Mouse (Mus musculus) left cerebral cortex, postnatal 36 days (tissue): Measurements from ENCODE around the gene Gpi1. TPM values are rescaled to one million over a fixed set of nuclear protein-coding genes. Genes with fewer than 3 reads are reported as not detected.

ENCODE experiments used
- total RNA-seq, 2 experiments: library from RNA; stranded (reverse); gene quantifications; 2 replicates each; pipeline ENCODE4 v1.2.3; 2021

Gpi1 gene
- total RNA-seq, 2 experiments from 2014 or later, result 657 to 689 TPM

Other genes starting within 250 kb of the Gpi1 start
- not detected for gene Scgb2b27, start 216.4 kb downstream of the Gpi1 start, total RNA-seq
- not detected for gene Scgb1b27, start 208.9 kb downstream of the Gpi1 start, total RNA-seq
- gene Scgb1b30, start 134.9 kb downstream of the Gpi1 start, total RNA-seq, result not detected
- gene Wtip, start 97.1 kb downstream of the Gpi1 start, total RNA-seq, result 10 to 100 TPM; 11.6 to 12.3 TPM
- gene Uba2, start 60.7 kb downstream of the Gpi1 start, total RNA-seq, result 10 to 100 TPM; 88.9 to 89.2 TPM
- gene Pdcd2l, start 33.7 kb downstream of the Gpi1 start, total RNA-seq, result 10 to 100 TPM; 20.2 to 24.1 TPM
- not detected for gene Gm6096, start 20.7 kb upstream of the Gpi1 start, total RNA-seq
- gene 4931406P16Rik, start 83.2 kb upstream of the Gpi1 start, total RNA-seq, result 10 to 100 TPM; 38.6 to 49.4 TPM
- 10 to 100 TPM; 80.9 to 83.4 TPM for gene Lsm14a, start 163.0 kb upstream of the Gpi1 start, total RNA-seq